Mouse (Mus musculus) embryo, embryonic 10.5 days (tissue): Measurements from ENCODE around the gene P3h2.

Experiments used
- DNase-seq: peaks from one replicate; pipeline ENCODE4 v3.0.0-alpha.2; 2015; ENCODE audit warnings: low spot score

Gene P3h2

GRCm38 (mm10) chr16:26070376-26070775 lies 35.2 kb downstream of the P3h2 start:
- no peak for DNase-seq

DNA sequence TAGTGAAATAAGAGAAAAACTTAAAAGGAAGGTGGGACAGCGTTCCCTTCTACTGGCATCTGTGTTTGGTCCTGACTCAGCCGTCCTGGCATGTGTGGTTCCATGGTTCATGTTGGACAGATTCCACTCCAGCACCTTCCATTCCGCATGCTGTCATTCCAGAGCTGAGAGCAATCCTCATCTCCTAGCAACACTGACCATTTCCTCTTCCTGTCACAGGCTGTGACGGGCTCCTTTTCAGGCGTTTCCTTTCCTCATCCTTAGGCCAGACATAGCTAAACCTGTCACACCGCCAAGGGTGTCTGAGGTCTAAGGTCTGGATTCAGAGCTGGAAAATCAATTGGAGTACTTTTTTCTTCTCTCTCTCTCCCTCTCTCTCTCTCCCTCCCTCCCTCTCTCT lies 40.5 kb downstream of the P3h2 start:
- peak; percentile 42 for DNase-seq

DNA sequence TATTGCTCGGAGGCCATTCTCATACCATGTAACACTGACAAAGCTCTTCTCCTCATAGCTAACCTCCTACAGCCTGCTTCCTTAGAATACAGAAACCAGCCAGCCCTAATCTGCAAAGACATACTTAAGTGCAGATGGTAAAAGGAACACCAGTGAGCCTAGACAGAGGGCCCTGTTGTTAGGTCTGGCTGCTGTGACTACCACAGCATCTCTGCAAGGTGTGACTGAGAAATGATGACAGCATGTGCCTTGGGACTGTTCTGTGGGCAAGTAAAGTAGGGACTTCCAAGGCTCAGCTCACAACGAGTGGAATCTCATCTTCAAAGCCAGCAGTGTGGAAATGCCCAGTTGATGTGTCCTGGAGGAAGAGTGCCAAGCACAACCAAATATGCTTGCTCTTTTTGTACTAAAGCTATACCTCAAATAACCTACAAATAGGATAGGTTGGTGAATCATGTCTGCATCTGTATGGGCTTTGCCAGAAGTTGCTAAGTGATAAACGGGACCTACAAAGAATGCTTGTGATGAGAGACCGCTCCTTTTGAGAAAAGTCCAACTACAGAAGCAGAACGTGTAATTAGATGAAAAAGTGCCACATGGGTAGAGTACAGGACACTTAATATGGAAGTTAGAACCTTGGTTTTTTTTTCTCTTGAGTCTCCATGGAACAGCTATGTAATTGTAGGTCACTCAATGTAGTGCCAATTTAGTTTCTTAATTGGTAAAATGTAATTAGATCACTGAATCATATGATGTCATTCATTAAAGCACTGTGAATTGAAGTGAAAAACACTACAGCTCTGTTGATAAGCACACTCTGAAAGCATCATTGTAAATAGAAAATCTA lies 45.1 kb downstream of the P3h2 start:
- no peak for DNase-seq

- no peak for DNase-seq
These were observed 52.0 kb downstream of the P3h2 start for GRCm38 (mm10) chr16:26053631-26054030.

DNA sequence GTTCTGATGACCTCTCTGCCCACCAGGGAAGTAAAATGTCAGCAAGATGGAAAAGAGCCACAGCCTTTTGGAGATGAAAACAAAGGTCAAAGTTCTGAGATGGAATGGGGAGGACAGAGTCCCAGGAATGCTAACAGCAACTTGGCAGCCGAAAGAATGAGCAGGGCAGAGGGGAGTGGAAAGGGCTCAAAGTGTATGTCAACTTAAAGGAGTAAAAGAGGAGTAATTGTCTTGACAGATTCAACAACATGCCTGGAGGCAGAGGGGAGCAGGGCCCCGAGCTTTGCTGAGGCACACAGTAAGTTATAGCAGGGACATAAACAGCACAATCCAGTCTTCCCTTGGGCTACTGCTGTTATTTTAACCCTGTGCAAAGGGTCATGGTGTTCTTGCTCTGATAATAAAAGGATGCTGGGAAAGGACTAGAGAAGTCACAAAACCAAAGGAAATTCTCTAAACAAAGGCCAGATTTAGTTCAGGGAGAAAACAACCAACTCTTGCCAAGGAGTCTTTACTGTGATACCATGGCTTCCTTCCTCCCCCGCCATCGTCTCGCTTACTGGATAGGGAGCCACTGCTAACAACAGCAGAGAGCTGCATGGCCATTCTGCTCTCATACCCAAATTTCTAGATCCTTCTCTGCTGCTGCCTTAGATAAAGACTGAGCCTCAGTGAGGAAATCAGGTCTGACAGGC lies 56.0 kb downstream of the P3h2 start:
- peak; percentile 68 for DNase-seq

GRCm38 (mm10) chr16:26047870-26048269 lies 57.7 kb downstream of the P3h2 start:
- DNase-seq, result no peak

DNA sequence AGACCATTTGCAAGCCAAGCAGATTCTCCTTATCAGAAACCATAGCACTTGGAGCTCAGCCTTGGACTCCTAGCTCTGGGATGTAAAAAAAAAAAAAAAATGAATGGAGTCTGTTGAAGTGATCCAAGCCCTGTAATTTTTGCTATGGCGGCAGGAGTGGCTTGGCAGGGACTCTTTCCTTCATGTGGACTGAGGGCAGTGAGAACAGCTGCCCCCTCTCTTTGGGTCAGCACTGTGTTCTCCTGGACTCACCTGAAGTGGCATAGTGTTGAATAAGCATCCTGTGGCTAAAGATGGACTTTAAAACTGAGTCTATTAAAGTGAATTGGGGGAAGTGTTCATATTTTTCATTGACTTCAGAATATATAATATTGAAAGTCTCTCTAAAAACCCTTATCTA lies 58.2 kb downstream of the P3h2 start:
- DNase-seq, result no peak

- no peak for DNase-seq
These were observed 63.7 kb downstream of the P3h2 start for GRCm38 (mm10) chr16:26041929-26042303.

DNA sequence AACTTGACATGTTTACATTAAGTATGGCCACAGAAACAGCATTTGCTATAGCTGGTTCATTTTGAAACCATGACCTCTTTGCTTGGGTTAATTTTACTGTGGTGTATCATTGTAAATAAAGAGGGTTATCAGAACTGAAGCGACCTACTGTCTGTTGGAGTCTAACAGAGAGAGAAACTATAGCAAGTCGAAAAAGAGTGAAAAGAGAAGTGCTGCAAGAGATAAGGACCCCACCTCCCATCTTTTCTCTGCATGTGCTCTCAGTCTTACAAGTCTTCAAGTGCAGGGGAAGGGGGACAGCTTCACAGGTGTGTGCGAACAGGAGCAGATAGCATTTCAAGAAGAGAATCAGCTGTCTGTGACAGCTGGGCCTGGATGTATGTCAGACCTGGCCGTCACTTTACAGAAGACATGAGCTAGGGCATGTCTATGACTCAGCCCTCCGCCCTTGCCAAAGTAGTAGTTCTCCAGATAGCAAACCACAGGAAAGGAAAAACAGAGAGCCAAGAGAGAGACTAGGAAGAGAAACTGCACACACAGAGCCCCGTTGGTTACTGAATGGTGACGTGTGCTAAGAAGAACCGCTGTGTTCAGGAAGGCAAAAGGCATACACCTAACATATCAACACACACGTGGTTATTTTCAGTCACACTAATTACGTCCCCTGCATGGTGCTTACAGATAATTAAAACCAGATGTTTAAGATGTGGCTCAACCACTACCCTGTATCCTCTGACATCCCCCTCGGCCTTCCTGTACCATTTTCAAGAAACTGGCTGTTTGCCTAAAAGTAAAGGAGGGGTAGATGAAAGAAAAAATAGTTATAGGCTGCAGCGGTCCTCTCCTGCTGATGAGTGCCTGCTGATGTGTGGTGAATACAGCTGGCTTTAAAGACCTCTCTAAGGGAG lies 64.3 kb downstream of the P3h2 start:
- DNase-seq, result peak; percentile 69

- DNase-seq, result no peak
These were observed 66.3 kb downstream of the P3h2 start for GRCm38 (mm10) chr16:26039320-26039719.

GRCm38 (mm10) chr16:26035525-26035924 lies 70.1 kb downstream of the P3h2 start:
- DNase-seq, result no peak

DNA sequence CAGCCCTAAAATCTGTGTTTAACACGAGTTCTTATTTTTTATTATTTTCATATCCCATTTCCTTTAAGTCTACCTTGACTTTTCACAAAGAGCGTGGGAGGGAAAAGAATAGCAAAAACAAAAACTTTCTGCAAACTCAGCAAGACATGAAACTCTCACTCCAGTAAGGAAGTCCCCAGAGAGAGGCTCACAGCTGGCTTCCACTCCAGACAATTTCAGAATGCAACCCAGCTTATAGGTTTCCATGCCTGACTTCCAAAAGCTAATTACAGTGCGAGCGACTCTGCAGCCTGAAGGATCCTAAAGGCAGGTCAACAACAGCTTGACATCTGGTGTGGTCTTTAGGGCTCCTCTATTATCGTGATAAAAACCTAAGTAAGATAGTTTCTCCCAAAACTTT lies 70.5 kb downstream of the P3h2 start:
- peak; percentile 47 for DNase-seq

GRCm38 (mm10) chr16:26029424-26030012 lies 76.1 kb downstream of the P3h2 start:
- no peak for DNase-seq

- DNase-seq, result no peak
These were observed 79.2 kb downstream of the P3h2 start for GRCm38 (mm10) chr16:26026416-26026815.

- DNase-seq, result no peak
These were observed 81.0 kb downstream of the P3h2 start for GRCm38 (mm10) chr16:26024543-26024942.

GRCm38 (mm10) chr16:26023352-26023751 lies 82.2 kb downstream of the P3h2 start:
- no peak for DNase-seq

DNA sequence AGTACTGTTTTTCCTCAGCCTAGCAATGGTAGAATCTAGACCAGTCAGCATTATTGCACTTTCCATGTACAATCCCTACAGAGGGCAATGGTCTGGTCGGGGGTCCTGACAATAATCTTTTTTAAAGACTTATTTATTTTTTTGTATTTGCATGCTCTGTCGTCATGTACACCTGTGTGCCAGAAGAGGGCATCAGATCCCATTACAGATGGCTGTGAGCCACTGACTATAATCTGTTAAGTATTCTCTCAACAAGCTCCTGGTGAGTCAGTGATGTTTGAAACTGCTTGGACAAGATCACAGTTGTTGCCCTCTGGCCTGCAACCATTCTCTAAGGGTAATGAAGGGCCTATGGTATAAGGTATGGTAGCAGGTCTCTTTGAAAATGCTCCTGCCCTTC lies 83.8 kb downstream of the P3h2 start:
- no peak for DNase-seq

GRCm38 (mm10) chr16:26005811-26006210 lies 99.8 kb downstream of the P3h2 start:
- DNase-seq, result no peak

DNA sequence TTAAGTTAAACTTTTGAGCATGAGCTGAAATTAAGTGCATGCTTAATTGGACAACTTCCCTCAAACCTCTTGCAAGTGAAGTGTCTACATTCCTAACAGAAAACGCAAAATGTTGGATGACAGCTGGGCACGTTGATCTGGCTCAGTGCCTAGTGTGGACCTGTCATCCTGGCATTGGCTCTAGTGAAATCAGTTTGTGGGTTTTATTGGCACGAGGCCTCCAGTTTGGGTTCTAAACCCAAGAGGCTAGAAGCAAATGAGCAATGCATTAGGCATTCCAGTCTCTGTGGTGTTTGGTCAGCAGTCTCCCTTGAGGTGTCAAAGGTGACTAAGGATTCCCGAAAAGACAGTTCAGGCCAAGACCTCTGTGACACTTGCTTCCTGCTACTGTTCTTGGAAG lies 102.3 kb downstream of the P3h2 start:
- DNase-seq, result no peak

GRCm38 (mm10) chr16:26002848-26003247 lies 102.7 kb downstream of the P3h2 start:
- no peak for DNase-seq

DNA sequence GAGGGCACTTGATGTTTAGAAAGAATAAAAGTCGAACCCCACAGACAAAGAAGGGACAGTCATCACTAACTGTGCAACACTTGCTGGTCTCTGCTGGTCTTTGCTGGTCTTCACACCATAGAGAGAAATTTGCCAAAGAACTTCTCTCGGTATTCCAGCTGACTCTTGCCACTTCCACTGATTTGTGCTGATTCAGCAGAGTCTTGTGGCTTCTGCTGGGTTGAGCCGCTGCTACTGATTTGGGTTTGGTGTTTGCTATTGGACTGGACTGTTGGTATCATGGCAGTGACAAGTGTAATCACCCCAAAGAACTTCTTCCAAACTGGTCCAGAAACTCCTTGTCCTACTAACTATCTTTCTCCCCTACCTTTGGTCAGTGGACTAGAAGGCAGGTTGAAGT lies 111.0 kb downstream of the P3h2 start:
- DNase-seq, result no peak

DNA sequence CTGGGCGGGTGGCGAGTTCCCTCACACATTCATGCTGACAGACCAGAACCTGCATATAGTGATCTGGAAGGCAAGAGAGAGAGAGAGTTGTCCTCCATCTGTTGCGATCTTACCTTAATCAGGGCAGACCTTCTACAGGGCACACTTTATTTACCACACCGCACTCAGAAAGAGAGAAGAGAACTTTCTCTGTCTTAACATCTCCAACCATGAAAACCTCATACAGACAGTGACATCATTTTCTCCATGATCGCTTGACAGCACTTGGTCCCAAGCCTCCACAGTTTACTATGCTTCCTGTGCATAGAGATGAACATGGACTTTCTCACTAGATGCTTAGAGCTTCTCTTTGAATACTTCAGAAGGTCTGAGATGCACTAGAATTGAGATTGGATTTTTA lies 118.4 kb downstream of the P3h2 start:
- DNase-seq, result no peak
